Mouse (Mus musculus): ENCODE results near the gene Tmeff1.

GRCm38 (mm10) chr4:48554132-48554531, 30.8 kb upstream of the Tmeff1 start:
- no peak for TF ChIP-seq EP300 (IDR thresholded peaks at IDR 0.05; ENCODE audit: low read depth)
- TF ChIP-seq CTCF (IDR thresholded peaks at IDR 0.05; ENCODE audit: low read depth) = no peak
